Mouse (Mus musculus) adrenal gland, postnatal 14 days (tissue): ENCODE results near the gene Tekt3. TPM values are rescaled to one million over a fixed set of nuclear protein-coding genes. Genes with fewer than 3 reads are reported as not detected.

ENCODE experiments used
- DNase-seq: peaks from one replicate; pipeline ENCODE4 v3.0.0; 2021; ENCODE audit warnings: mixed read lengths
- total RNA-seq: library from RNA; stranded (reverse); gene quantifications from 2 replicates; pipeline ENCODE4 v1.2.3, GENCODE M21; 2021

Tekt3 gene
- total RNA-seq, 1 experiment from 2014 or later, result not detected

DNA sequence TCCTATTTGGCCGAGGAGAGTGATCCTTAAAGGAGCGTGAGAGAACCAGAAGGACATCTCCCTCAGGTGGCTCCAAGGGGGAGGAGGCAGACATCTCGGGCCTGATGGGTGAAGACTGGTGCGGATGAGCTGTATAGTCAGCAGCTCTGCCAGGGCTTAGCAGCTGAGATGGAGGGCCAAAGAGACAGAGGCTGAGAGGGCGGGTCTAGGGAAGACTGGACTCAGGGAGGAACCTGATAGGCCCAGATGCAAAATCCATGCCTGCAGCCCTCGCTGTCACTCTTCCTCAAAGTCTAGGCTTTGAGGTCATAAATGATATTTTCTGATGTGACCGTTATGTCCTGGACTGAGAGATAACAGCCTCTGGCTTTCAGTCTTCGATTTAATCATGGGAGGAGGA lies 65.5 kb downstream of the Tekt3 start:
- DNase-seq, result no peak

DNA sequence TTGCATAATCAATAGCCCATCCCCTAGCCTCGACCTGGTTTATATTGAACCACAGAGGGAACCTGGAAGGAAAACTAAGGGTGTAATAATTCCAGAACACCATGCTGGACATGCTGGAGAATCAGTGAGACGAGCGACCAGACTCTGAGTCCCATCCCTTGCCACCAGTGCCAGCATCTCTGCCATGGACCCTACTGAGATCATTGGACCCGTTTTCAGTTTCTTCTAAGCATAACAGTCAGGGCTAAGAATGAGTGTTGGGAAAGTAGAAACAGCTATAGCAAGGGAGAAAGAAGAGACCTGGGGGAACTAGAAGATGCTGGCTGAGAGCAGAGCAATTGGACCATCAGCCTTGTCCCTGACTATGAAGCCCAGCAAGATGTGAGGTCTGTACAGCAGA lies 66.1 kb downstream of the Tekt3 start:
- no peak for DNase-seq

DNA sequence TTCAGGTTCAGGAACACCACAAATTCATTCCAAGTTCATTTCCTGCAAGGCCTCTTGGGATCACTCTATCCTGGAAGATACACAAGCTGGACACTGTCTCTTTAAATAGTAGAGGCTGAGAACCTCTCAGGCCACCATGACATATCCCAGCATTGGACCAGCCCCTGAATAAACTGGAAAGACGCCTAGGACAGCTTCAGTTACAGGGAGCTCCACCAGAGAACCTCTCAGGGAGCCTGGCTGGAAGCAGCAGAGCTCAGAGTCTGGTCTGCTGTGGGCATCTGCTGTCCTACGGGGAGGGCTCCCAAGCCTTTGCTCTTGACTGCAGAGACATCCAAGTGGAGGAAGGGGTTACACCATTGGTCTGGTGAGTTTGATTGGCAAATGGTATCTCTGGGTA lies 67.3 kb downstream of the Tekt3 start, which contains the start of gene Pmp22:
Gene Pmp22, plus strand, starts transcription at position 199 of the 400 bp plus-strand sequence.
- DNase-seq, result peak; percentile 11

DNA sequence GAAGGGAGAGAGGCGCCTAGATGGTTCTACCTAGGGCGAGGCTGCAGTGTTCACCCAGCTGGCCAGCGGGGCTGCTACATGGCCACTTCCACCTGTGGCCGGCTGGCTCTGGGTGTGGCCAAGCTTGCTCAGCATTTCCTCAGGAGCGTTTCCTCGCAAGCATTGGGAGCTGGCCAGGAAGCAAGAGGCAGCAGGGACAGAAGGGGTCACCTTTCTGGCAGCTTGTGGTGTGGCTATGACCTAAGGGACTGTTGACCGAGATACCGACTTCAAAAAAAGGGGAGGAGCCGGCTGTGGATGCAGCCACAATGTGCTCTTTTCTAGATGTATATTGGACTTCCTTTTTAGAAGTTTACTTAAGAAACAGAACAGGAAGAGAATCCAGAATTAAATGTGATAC lies 67.9 kb downstream of the Tekt3 start:
- peak; percentile 65 for DNase-seq

DNA sequence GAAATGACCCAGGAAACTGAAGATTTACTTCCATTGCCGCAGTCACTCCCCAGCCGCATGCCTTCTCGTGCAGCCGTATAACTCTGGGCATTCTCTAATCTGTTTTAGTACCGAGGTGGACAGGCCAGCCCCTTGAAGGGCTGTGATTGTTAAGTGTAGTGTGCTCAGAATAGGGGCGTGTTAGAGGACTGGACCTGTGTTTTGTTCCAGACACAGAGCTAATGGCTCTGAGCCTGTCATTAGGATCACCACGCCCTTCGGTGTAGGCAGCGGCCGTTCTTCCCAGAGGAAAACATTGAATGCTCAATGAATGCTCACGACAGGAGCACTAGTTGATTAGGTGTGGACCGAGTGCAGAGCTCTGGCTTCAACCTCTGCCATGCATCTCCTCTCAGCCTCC lies 68.4 kb downstream of the Tekt3 start:
- peak; percentile 8 for DNase-seq

DNA sequence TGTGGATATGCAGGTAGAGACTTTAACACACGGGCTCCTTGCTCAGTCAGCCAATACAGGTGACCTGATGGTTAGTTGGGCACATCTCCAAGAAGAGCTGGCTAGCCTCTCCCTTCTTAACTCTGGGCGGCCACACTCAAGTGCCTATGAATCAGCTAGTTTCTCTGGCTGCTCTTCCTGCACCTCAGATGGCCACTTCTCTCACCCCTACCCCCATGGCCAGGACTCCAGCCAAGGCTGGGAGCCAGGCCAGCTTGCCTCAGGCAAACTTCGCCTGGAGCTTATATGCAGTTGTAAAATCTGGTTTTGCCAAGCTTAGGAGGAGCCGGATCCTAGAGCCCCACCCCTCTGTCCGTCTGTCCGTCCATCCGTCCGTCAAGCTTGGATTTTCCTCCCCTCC lies 69.0 kb downstream of the Tekt3 start:
- DNase-seq, result peak; percentile 87

DNA sequence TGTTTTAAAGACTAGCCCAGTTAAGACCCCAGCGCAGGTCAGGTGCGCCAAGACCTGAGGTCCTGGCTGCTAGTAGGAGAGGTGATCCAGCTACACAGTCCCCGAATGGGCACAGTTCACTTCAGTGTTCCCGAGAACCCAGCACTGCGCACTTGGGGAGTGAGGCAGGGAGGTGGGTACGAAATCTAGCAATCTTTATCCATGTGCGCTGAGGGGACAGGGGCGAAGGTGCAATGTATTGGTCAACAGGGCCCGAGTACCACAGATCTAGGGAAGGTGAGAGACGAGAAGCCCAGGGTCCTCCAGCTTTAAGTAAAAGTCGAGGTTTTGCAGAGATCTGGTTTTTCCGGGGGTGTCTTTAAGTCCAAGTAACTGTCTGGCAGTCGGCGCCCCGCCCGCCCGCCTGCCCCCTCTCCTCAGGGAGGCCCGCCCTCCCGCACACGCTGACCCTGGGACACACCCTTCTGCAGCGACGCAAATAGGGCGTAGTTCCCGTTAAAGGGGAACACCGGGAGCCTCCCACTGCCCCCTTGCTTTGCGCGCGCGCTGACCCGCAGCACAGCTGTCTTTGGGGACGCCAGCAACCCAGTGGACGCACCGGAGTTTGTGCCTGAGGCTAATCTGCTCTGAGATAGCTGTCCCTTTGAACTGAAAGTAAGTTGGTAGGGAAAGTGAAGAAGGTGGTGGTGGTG lies 69.7 kb downstream of the Tekt3 start:
- DNase-seq, result peak; percentile 86

DNA sequence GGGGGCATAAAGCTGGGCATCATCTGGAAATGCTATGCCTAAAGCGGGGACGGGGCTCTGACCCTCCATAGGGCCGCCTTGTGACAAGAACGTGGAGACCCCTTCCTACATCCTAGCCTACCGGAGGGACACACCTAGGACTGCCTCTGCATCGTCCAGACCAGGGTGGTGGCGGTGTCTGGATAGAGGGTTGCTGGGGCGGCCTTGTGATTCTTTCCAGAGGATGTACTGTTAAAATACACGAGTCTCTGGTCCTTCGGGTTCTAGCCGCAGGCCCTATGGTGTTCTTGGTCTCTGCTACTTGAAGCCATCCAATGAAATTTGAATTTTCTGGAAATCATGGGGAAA lies 70.2 kb downstream of the Tekt3 start:
- peak; percentile 36 for DNase-seq

DNA sequence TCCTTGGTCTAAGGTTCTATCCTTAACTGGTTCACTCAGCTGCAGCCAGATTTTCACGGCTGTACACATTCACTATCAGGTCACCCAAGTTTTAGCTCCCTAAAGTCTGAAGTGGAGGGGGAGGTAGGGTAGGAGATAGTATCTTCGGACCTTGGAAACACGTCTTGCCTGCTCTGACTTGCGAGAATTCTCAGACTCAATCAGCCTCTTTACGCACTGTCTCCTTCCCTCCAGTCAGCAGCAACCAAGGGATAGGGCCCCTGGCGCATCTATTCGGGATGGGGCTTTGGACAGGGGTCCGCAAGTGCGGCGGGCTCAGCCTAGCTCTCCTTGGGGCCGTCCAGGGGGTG lies 70.7 kb downstream of the Tekt3 start:
- DNase-seq, result no peak

DNA sequence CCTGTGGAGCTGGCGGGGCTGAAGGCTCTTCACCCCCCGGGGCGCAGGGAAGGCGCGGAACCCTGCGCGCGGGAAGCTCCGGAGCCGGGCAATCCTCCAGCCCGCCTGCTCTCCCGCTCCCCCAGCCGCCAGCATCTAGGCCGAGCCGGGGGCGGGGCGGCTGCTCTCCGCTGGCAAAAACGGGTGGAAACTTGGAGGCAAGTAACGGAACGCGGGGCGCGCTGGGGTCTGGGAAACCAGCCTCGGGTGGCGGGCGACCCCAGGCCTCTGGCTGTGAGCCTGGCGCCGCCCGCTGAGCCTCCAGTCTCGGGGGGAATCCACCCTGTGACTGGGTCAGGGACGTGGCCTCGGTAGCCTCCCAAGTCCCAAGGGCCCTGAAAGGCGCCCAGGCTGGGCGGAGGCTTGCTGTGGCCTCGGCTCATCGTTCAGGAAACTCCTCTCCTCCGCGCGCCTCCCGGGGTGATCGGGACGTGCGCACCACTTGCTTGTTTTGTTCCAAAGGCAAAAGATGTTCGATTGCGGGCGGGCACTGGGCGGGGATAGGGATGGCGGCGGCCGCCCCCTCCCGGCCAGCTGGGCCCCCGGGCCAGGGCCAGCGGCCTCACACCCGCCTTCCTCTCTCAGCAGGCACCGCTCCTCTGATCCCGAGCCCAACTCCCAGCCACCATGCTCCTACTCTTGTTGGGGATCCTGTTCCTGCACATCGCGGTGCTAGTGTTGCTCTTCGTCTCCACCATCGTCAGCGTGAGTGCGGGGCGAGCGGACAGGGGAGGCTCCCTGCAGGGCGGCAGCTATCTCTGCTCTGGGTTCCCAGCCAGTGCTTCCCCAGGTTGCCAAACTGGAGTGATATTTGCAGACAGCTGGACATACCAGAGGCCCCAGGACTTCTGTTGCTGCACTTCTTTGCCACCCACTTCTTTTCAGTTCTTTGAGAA lies 71.3 kb downstream of the Tekt3 start:
- DNase-seq, result peak; percentile 94

DNA sequence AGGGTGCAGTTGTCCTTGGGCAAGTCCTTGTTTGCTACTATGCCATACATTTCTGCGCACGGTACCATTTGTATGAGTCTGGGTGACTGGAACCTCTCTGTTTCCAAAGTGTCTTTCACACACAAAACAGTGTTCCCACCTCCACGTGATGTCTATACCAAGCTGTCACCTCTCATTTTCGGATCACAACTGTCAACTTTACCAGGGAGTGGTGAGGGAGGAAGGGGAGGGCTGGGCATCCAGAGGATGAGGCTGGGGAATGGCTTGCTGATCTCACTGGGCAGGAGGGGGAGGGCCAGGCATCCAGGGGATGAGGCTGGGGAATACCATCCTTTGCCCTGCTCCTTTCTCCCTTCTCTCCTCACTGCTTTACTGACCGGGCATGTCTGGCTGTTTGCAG lies 72.6 kb downstream of the Tekt3 start:
- DNase-seq, result no peak

DNA sequence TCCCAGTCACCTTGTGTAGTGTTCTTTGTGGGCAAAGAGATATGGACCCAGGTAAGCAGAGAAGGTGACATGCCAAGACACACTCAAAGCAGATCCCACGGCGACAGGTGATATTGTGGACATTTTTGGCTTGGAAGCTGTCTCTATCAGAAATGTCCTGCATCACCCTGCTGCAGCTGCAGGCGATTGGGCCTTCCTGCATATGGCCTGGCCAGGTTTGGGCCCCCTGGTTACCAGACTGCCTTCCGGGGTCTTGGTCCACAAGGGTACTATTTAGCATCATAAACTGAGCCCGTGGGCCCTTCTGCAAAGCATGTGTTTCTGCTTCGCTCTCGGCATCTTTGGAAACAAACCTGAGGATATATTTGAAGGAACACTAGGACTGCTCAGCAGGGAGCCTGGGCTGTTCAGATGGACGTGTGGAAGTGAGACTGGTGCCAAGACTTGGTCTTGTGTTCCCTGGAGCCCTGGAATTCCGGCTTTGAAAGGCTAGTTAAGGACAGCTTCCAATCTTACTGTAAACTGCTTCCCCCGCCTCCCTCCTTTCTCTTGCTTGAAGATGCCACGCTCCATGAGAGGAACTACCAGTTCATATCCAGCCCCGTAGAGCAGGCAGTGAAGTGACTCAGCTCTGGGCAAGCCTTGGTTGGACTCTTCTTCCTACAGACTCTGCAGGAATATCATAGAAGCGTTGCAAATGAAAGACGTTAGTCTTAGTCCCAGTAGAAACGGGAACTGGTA lies 73.5 kb downstream of the Tekt3 start:
- no peak for DNase-seq

DNA sequence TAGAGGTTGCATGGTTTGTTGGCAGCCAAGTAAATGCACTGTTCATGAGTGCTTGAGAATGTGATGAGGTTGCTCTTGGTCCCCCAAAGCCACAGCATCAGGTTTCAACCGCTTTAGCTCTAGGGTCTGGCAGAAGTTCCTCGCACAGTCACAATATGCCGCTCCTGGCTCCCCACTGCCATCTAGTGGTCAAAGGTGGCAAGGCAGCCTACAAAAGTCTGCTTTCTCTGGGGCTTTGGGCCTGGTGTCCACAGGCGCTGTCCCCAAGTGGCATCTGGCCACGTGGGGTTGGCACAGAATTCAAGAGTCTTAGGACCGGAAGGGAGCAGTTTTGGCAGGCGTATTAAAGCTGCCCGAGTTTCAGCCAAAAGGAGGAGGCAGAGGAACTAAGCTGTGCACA lies 74.2 kb downstream of the Tekt3 start:
- peak; percentile 96 for DNase-seq

DNA sequence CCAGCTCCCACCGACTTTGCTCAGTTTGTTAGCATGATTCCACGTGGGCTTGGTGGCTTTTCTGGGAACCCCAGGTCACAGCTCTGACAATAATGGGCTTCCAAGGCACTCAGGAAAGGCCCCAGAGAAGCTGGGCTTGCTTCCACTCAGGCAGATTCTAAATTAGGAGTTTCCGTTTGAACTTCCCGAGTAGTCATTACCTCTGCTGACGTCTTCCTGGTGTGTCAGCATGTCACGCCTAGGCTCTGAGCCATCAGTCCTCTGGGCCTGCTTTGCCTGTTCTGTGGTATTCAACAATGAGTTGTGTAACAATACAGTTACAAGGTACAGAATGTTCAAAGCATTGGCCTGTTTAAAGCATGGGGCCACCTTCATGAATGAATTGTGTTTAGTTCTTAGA lies 74.8 kb downstream of the Tekt3 start:
- peak; percentile 75 for DNase-seq

DNA sequence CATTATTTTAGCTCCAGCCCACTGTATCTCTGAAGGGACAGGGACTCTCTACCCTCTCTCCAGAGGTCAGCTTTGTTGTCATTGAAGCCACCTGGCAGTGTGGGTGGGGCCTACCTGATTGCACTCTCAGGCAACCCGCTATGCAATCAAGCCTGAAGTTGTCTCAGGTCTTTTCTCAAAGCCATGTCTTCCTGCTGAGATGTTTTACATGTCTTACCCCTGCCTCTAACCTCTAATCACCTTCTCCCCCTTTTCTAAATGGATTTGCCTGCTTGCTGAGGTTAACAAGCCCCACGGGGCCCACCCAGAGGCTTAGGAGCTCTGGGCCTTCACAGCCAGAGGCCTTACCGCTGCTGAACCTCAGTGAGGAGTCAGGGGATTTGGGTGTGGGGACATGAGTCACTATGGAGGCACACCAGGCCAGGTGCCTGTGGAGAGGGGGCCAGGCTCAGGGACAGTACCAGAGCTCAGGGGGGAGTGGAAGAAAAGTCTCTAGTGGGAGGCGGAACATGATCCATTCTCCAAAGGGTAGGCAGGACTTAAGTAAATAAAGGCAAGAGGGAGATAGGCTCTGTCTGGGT lies 75.5 kb downstream of the Tekt3 start:
- DNase-seq, result no peak

DNA sequence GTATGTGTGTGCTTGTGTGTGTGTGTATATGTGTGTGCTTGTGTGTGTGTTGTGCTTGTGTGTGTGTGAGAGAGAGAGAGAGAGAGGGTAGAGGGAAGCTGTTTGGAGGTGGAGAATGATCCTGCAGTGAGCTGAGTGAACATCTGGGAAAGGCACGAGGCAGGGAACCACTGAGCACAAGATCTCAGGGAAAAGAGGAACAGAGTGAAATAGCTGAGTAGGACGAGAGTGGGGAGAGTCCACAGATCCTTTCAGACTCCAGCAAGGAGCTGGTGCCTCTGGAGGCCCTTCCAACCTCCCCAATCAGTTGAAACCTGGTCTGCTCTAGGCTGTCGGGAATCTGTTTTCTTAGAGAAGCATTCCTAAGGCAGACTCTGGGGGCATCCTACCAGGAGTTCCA lies 77.3 kb downstream of the Tekt3 start:
- no peak for DNase-seq

DNA sequence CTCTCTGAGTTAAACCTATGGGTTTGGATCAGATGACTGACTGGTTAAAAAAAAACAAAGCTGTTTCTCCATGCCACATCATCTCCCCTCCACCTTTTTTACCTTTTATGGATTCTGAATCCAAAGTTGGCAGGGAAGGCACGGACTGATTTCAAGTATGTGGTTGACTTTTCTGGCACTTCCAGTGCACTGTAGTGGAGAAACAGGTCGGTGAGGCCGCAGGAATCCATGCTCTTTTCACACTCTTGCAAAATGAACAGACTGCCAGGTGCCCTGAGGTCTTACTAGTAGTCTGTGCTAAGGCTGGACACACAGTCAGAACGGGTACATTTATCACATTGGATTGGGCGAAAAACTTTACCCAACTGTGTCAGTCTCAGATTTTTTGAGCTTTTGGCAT lies 80.9 kb downstream of the Tekt3 start:
- DNase-seq, result no peak

DNA sequence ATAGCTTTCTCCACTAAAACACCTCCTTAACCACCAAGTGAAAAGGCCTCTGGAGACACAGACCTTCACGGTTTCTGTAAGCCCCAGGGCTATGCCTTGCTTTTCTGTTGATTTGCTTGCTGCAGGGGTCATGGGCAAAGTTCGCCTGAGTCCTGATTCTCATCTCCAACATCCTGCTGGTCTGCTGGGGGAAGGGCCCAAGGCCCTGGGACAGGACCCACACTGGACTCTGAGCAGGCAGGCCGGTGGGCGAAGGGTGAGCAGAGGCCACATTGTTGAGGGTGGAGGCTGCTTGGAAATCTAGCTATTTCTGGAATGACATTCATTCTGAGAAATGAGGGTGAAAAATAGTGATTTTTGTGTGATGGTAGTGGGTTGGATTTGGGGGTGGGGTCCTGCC lies 81.4 kb downstream of the Tekt3 start:
- DNase-seq, result no peak

DNA sequence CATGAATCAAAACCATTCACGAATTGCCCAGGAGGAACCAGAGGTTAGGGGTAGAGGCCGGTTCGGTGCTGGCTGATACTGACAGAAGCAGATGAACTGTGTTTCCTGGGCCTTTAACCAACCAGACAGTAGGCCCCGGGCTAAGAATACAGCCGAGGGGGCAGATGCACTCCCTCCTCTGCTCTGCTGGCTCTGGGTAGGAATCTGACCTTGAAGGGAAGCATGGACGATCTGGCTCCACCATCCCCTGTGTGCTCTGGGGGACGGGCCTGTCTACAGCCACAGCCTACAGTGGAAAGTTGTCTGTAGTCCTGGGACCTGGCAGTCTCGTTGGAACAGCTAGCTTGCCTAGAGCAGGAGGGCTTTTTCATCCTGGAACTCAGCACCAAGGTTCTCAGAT lies 82.0 kb downstream of the Tekt3 start:
- peak; percentile 72 for DNase-seq
